Mouse (Mus musculus): Measurements from ENCODE around the gene Celf2. TPM values are rescaled to one million over a fixed set of nuclear protein-coding genes. Genes with fewer than 3 reads are reported as not detected.

The Celf2 gene
- polyA plus RNA-seq, 1 experiment from 2014 or later, result 20.4 TPM

GRCm38 (mm10) chr2:6695353-6695951 is 813.9 kb downstream of the Celf2 start:
- no peak overlapping the region for H3K27ac ChIP-seq
- no peaks in the 10 kb centered on the region for H3K27me3 ChIP-seq
- no peak overlapping the region for H3K4me3 ChIP-seq (replicated peaks)
- no peaks in the 10 kb centered on the region for H3K9me3 ChIP-seq (replicated peaks)
- no peak overlapping the region for H3K9ac ChIP-seq
- no peak overlapping the region for H3K4me2 ChIP-seq
- ATAC-seq (replicated peaks; ENCODE audit: low FRiP score), result no peak
- H3K36me3 ChIP-seq, result no peaks in the 10 kb centered on the region
- no peaks in the 10 kb centered on the region for H3K4me1 ChIP-seq
- WGBS, result 60% methylated on average over 4 of the region's 4 CpGs

DNA sequence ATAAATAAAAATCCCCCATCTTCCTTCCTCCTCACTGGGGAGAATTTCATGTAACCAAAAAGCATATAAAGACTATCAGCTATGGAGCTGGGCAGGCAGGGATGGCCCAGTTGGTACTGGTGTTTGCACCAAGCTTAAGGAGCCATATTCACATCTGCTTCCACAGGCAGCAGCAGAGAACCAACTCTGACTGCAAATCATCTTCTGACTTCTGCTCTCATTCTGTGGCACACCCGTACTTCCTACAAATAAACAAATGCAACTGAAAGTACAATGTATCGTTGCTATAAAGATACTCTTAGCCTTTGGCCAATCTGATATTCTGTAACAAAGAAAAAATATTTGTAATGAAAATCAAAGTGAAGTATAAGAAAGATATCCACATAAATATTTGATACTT is 819.7 kb downstream of the Celf2 start:
- ATAC-seq (replicated peaks; ENCODE audit: low FRiP score), result no peak
- WGBS, result 84% methylated on average over 2 of the region's 2 CpGs
- Histone ChIP-seq H3K4me2 (no peak overlapping the region), H3K27ac (no peak overlapping the region), H3K27me3 (no peaks in the 10 kb centered on the region), H3K9me3 (replicated peaks) (no peaks in the 10 kb centered on the region), H3K36me3 (no peaks in the 10 kb centered on the region), H3K9ac (no peak overlapping the region), H3K4me3 (replicated peaks) (no peak overlapping the region), H3K4me1 (0 out of 2 replicates have a peak, but pooled peaks cover 5% of the 10 kb centered on the region)

GRCm38 (mm10) chr2:6678231-6678630 is 831.1 kb downstream of the Celf2 start:
- no peak overlapping the region for H3K9ac ChIP-seq
- no peaks in the 10 kb centered on the region for H3K4me1 ChIP-seq
- no peaks in the 10 kb centered on the region for H3K36me3 ChIP-seq

GRCm38 (mm10) chr2:6677457-6677856 is 831.9 kb downstream of the Celf2 start:
- ATAC-seq (replicated peaks; ENCODE audit: low FRiP score), result no peak
- Histone ChIP-seq H3K9me3 (replicated peaks) (no peaks in the 10 kb centered on the region), H3K4me1 (no peaks in the 10 kb centered on the region), H3K4me3 (replicated peaks) (no peak overlapping the region), H3K27me3 (no peaks in the 10 kb centered on the region), H3K4me2 (no peak overlapping the region), H3K36me3 (no peaks in the 10 kb centered on the region), H3K9ac (no peak overlapping the region), H3K27ac (no peak overlapping the region)

More at GRCm38 (mm10) chr2:6678231-6678630, 831.1 kb downstream of the Celf2 start:
- no peak for ATAC-seq (replicated peaks; ENCODE audit: low FRiP score)
- Histone ChIP-seq H3K27ac (no peak overlapping the region), H3K4me2 (no peak overlapping the region), H3K27me3 (no peaks in the 10 kb centered on the region), H3K4me3 (replicated peaks) (no peak overlapping the region), H3K9me3 (replicated peaks) (no peaks in the 10 kb centered on the region)
- WGBS, result 97% methylated on average over 1 of the region's 1 CpGs

GRCm38 (mm10) chr2:6674401-6674800 is 835.0 kb downstream of the Celf2 start:
- no peaks in the 10 kb centered on the region for H3K36me3 ChIP-seq
- no peaks in the 10 kb centered on the region for H3K27me3 ChIP-seq
- H3K9ac ChIP-seq, result no peak overlapping the region
- no peak overlapping the region for H3K27ac ChIP-seq
- ATAC-seq (replicated peaks; ENCODE audit: low FRiP score), result no peak
- no peaks in the 10 kb centered on the region for H3K9me3 ChIP-seq (replicated peaks)
- WGBS, result 82% methylated on average over 3 of the region's 3 CpGs
- H3K4me3 ChIP-seq (replicated peaks), result no peak overlapping the region
- no peaks in the 10 kb centered on the region for H3K4me1 ChIP-seq
- H3K4me2 ChIP-seq, result no peak overlapping the region

GRCm38 (mm10) chr2:6673418-6673817 is 835.9 kb downstream of the Celf2 start:
- H3K9me3 ChIP-seq (replicated peaks), result no peaks in the 10 kb centered on the region
- no peaks in the 10 kb centered on the region for H3K36me3 ChIP-seq
- no peaks in the 10 kb centered on the region for H3K4me1 ChIP-seq
- H3K9ac ChIP-seq, result no peak overlapping the region
- no peak overlapping the region for H3K4me3 ChIP-seq (replicated peaks)
- H3K27ac ChIP-seq, result no peak overlapping the region
- 83% methylated on average over 3 of the region's 3 CpGs for WGBS
- no peak overlapping the region for H3K4me2 ChIP-seq
- no peak for ATAC-seq (replicated peaks; ENCODE audit: low FRiP score)
- no peaks in the 10 kb centered on the region for H3K27me3 ChIP-seq

- H3K27me3 ChIP-seq, result no peaks in the 10 kb centered on the region
- H3K9me3 ChIP-seq (replicated peaks), result no peaks in the 10 kb centered on the region
- no peak overlapping the region for H3K9ac ChIP-seq
- WGBS, result 30% methylated on average over 4 of the region's 4 CpGs
- no peak overlapping the region for H3K27ac ChIP-seq
- no peak for ATAC-seq (replicated peaks; ENCODE audit: low FRiP score)
- H3K4me1 ChIP-seq, result peaks cover 4% of the 10 kb centered on the region; the same call in 1 of the 2 replicates
- no peak overlapping the region for H3K4me3 ChIP-seq (replicated peaks)
- H3K36me3 ChIP-seq, result no peaks in the 10 kb centered on the region
- no peak overlapping the region for H3K4me2 ChIP-seq
Measured at GRCm38 (mm10) chr2:6667611-6668010, 841.8 kb downstream of the Celf2 start.

GRCm38 (mm10) chr2:6659834-6660233 is 849.5 kb downstream of the Celf2 start:
- no peak overlapping the region for H3K4me2 ChIP-seq
- no peaks in the 10 kb centered on the region for H3K9me3 ChIP-seq (replicated peaks)
- no peak overlapping the region for H3K4me3 ChIP-seq (replicated peaks)
- H3K4me1 ChIP-seq, result no peaks in the 10 kb centered on the region
- no peaks in the 10 kb centered on the region for H3K27me3 ChIP-seq
- no peak overlapping the region for H3K9ac ChIP-seq
- ATAC-seq (replicated peaks; ENCODE audit: low FRiP score), result no peak
- 80% methylated on average over 4 of the region's 4 CpGs for WGBS
- no peak overlapping the region for H3K27ac ChIP-seq
- no peaks in the 10 kb centered on the region for H3K36me3 ChIP-seq

DNA sequence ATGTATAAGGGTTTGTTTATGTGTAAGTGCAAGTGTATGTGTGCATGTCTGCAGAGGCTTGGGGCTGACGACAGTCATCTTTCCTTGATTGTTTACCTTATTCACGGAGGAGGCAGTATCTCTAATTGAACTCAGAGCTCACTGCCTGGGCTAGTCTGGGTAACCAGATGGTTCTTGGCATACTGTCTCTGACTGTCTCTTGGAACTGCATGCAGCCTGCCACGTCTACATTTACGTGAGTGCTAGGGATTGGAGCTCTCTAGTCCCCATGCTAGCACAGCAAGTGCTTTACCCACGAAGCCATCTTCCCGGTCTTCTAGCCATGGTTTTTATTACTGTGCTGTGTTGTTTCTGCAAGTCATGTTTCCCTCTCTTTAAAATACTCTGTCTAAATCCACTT is 855.6 kb downstream of the Celf2 start:
- H3K4me3 ChIP-seq (replicated peaks), result no peak overlapping the region
- H3K4me1 ChIP-seq, result no peaks in the 10 kb centered on the region
- no peaks in the 10 kb centered on the region for H3K36me3 ChIP-seq
- 69% methylated on average over 6 of the region's 6 CpGs for WGBS
- H3K9me3 ChIP-seq (replicated peaks), result no peaks in the 10 kb centered on the region
- H3K27ac ChIP-seq, result no peak overlapping the region
- ATAC-seq (replicated peaks; ENCODE audit: low FRiP score), result no peak
- H3K27me3 ChIP-seq, result no peaks in the 10 kb centered on the region
- H3K4me2 ChIP-seq, result no peak overlapping the region
- H3K9ac ChIP-seq, result no peak overlapping the region

DNA sequence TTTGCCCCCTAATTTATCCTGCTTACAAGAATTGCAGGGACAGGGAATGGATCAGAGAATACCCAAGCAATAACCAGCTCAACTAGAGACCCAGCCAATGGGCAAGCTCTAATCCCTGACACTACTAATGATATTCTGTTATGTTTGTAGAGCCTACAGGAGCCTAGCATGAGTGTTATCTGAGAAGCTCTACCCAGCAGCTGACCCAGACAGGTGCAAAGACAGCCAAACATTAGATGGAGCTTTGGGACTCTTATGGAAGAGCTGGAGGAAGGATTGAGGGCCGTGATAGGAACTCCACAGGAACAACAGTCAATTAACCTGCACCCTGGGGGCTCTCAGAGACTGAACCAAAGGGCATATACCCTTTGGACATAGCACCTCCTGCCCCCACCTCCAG is 857.7 kb downstream of the Celf2 start:
- Histone ChIP-seq H3K36me3 (no peaks in the 10 kb centered on the region), H3K4me2 (no peak overlapping the region), H3K9me3 (replicated peaks) (no peaks in the 10 kb centered on the region), H3K4me3 (replicated peaks) (no peak overlapping the region), H3K9ac (no peak overlapping the region), H3K27me3 (no peaks in the 10 kb centered on the region), H3K27ac (no peak overlapping the region), H3K4me1 (no peaks in the 10 kb centered on the region)
- ATAC-seq (replicated peaks; ENCODE audit: low FRiP score), result no peak
- 67% methylated on average over 1 of the region's 1 CpGs for WGBS

DNA sequence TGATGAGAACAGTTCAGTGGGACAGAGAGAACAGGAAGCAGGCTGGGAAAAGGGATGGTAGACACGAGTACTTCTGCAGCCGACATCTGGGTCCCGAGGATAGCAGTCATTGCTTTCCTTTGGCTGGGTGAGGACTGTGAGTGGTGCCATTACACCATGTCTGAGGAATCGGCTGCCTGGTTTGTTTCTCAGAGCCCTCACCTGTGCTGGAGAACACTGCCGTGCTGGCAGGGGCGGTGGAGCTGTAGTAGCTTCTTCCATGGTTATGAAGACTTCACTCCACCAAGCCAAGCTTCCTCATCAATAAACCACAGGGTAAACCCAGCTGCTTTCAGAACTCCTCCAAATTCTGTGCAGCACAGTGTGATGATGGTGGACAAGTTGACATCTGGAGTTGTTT is 860.5 kb downstream of the Celf2 start:
- Histone ChIP-seq H3K4me2 (no peak overlapping the region), H3K9me3 (replicated peaks) (no peaks in the 10 kb centered on the region), H3K4me1 (no peaks in the 10 kb centered on the region), H3K27me3 (no peaks in the 10 kb centered on the region), H3K4me3 (replicated peaks) (no peak overlapping the region), H3K36me3 (no peaks in the 10 kb centered on the region), H3K9ac (no peak overlapping the region), H3K27ac (no peak overlapping the region)
- WGBS, result 83% methylated on average over 6 of the region's 6 CpGs
- no peak for ATAC-seq (replicated peaks; ENCODE audit: low FRiP score)

- no peaks in the 10 kb centered on the region for H3K36me3 ChIP-seq
- ATAC-seq (replicated peaks; ENCODE audit: low FRiP score), result no peak
- 93% methylated on average over 4 of the region's 4 CpGs for WGBS
- H3K4me3 ChIP-seq (replicated peaks), result no peak overlapping the region
- H3K27ac ChIP-seq, result no peak overlapping the region
- H3K4me1 ChIP-seq, result no peaks in the 10 kb centered on the region
- no peaks in the 10 kb centered on the region for H3K27me3 ChIP-seq
- H3K9me3 ChIP-seq (replicated peaks), result no peaks in the 10 kb centered on the region
- H3K4me2 ChIP-seq, result no peak overlapping the region
- H3K9ac ChIP-seq, result no peak overlapping the region
Measured at GRCm38 (mm10) chr2:6647028-6647427, 862.3 kb downstream of the Celf2 start.

DNA sequence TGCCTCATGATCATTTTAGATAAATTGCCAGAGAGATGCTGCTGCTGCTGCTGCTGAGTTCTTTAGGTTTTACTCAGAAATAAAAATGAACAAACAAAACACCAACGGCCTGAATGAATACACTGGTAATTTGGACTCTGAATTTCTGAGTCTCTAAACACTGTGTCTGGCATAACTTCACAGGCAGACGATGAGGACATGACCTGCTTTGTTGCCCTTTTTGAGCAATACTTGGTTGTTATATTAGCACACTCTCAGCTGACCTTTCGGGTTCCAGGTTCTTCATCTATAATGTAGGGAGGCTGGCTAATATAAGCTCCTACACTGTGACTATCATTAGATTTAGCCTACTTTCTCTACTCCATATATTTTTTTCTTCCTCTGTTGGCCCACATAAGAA is 863.0 kb downstream of the Celf2 start:
- no peaks in the 10 kb centered on the region for H3K9me3 ChIP-seq (replicated peaks)
- no peaks in the 10 kb centered on the region for H3K36me3 ChIP-seq
- H3K4me1 ChIP-seq, result no peaks in the 10 kb centered on the region
- 78% methylated on average over 3 of the region's 3 CpGs for WGBS
- H3K27ac ChIP-seq, result no peak overlapping the region
- H3K9ac ChIP-seq, result no peak overlapping the region
- ATAC-seq (replicated peaks; ENCODE audit: low FRiP score), result no peak
- no peak overlapping the region for H3K4me3 ChIP-seq (replicated peaks)
- H3K27me3 ChIP-seq, result no peaks in the 10 kb centered on the region
- H3K4me2 ChIP-seq, result no peak overlapping the region

Measured in kidney, embryonic 15.5 days (tissue).